Mouse (Mus musculus) CH12F3 (cell line): ENCODE measurements around the gene Dad1.

Experiments
- in situ Hi-C: fragments of 300-500 bp; cut with MboI; formaldehyde crosslinking; loops from 2 replicates; pipeline ENCODE4 v1.14.3; 2020; ENCODE audit warnings: low sequenced_read_pairs

Dad1 gene

DNA sequence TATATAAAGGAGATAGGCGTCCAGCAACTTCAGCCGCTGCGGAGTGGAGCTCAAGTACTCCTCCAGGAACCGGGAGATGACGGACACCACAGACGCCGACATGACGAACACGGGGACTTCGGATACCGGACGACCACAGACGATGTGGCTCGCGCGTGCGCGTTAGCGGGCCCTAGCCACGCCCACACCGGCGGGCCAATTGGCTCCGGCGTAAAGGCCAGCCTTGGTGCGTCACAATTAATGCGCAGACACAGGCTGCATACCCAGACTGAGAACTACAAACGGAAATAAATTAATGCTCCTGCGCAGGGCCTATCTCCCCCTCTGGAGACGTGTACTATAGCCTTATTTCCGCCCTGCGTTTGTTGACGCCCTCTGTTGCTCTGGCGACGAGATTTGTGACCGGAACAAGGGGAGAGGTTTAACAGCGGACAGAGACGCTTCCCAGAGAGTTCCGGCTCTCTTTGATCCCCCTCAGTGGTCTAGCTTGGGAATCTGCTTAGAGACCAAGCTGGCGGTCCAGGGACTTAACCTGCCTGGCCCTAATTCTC lies at the start of gene Dad1, which contains the start of gene Abhd4:
Gene Dad1 (minus strand): TSS at position 364 of the 551 bp plus-strand sequence.
Gene Abhd4 (plus strand): TSS at position 448 of the 551 bp plus-strand sequence.
- in situ Hi-C loops, result no loop called here

DNA sequence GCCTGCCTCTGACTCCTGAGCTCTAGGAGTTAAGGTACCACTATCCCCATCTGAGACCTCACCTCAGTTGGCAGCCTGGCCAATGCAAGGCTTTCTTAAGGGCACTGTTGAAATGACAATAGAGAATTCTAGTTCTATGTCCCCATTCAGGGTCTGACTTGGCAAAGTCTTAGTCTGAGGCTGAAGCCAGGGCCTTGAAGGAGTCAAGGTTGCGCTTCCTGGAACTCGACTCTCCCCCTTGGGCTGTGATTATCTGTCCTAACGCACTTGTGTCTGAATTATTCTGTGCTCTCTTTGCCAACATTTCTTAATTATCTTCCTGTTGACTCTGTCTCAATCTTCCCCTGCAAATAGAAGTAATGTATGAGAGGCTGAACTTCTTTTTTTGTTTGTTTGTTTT lies 46.8 kb upstream of the Dad1 start:
- in situ Hi-C loops, result no loop called here

DNA sequence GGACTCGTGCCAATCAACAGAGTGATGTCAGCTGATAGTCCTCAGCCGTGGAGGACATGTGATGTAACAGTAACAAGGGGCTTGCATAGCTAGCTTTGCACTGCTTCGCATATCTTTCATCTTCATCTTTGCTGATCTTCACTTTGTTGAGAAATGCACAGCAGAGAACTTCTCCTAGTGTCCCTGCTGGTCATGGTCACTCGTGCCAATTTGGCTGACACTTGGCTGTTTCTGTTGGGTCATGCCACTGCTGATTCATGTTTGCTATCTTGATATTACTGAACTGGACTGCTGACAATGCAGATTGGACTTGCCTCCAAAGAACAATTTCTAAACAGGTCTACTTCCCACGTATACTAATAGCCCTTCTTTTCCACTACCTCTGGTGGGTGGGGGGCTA lies 46.2 kb upstream of the Dad1 start:
- in situ Hi-C loops, result no loop called here

DNA sequence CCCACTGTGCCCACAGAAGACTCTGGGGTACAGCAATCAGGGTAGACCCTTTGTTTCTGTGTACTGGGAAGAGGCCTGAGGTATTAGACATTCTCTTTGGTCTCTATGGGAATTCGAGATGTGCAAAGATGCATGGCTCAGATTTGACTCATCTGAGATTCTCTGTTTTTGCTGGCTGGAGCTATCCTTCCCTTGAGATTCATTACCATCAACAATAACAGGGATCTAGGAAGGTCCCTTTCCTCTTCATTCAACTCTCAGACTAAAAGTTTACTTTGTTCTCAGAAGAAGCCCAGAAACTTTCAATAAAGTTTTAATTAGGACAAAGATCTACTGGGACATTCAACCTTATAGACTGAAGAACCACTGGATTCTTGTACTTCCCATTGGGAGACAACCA lies 30.9 kb upstream of the Dad1 start, which contains the start of gene Olfr49:
Gene Olfr49 (minus strand): TSS at position 101 of the 400 bp plus-strand sequence.
- in situ Hi-C loops, result no loop called here

DNA sequence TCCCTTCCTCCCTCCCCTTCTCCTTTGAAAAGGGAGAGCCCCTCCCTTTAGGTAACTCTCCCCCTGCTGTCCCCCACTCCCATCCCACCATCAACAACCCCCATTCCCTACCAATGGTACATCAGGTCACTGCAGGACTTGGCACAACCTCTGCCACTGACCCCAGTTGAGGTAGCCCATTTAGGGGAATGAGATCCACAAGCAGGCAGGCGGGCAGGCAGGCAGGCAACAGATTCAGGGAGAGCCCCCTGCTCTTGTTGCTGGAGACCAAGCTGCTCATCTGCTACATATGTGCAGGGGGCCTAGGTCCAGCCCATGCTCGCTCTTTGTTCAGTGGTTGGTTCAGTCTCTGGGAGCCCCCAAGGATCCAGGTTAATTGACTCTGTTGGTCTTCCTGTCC lies 22.5 kb upstream of the Dad1 start:
- in situ Hi-C loops, result no loop called here

DNA sequence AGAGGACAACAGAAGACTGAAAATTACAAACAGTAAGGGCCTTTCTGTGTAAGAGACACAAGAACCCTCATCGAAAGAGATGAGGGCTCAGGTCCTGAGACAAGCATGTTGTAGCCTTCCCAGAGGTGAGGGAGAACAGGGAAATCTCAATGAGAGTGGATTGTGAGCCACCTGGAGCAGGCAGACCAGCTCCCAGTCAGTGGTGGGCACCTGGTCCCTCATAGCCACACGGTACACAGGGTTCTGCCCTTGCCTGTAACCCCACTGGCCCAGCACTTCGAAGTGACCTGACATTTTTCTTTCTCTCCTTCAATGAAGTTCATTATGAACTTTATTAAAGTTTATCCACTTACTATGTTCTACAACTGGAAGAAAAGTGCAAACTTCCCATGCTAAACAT lies 18.8 kb upstream of the Dad1 start:
- in situ Hi-C loops, result no loop called here

DNA sequence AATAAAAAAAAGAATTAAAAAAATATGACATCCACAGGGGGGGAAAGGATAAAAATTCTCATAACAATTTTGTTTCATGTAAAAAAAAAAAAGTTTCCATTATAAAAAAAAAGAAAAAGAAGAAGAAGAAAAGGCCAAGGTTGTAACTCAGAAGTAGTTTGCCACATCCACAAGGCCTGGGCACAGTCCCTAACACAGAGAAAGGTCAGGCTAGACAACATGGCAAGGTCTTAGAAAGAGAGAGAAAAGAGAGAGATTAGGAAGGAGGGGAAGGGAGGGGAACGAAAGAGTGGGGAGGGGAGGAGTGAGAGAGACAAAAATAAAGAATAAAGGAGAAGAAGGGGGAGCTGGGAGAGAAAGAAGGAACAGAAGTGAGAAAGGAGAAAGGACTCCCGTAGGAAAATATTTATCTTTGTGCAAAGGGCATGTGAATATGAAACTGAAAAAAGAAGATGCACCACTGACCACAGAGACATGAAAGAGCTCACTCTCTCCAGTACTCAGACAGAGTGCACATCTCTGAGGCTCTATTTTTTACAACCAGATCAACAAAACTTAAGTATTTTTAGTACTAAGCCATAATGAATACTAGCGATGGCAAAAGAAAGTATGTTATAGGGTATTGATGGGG lies 18.2 kb upstream of the Dad1 start:
- in situ Hi-C loops, result no loop called here

DNA sequence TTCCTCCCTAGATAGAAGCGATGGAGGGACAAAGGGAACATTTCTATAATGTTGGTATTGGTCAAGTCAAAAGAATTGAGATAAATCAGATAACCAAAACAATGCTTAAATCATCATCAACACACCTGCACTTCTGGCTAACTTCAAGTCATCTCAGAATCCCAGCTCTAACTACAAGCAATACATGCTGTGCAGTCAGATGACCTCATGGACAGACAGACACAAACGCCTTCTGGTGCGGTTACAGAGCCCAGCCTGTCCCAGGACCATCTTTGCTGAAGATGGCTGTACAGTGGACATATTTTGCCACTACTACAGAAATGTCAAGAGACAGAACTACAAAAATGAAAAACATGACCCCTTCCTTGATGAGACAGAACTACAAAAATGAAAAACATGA lies 16.5 kb upstream of the Dad1 start:
- in situ Hi-C loops, result no loop called here

DNA sequence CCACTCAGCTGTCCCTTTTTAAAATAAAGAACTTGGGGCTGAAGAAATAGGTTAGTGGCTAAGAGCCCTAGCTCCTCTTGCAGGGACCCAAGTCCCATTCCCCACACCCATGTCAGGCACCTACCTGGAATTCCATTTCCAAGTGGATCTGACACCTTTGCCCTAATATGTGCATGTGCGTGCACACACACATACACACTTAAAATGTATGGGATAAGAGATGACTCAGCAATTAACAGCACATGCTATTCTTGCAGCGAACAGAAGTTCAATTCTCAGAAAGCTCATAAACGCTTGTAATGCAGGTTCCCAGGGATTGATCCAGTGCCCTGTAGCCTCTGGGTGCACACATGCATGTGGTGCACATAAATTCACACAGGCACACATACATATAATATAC lies 15.7 kb upstream of the Dad1 start:
- in situ Hi-C loops, result loop anchor here (10.0 kb wide), 1 partner anchor 55 kb away; no protein-coding TSS in a partner anchor

DNA sequence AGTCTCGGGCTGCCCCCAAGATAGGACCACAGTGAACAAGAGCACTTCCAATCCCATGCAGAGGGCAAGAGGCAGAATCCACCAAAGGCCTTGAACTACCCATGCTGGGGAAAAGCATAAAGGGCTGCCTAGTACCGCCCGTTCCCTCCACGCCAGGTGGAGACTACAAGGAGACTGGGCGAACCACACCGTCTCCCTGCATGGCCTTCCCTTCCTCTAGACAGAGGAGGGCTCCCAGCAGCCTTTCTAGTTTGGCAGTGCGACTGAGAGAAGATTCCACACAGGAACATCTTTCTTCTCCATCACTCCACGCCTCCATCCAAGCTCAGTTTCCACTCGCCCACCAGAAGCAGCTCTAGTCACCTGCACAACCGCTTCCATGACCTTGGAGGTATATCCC lies 14.1 kb upstream of the Dad1 start:
- in situ Hi-C loops, result loop anchor here (10.0 kb wide), 1 partner anchor 57 kb away; no protein-coding TSS in a partner anchor

DNA sequence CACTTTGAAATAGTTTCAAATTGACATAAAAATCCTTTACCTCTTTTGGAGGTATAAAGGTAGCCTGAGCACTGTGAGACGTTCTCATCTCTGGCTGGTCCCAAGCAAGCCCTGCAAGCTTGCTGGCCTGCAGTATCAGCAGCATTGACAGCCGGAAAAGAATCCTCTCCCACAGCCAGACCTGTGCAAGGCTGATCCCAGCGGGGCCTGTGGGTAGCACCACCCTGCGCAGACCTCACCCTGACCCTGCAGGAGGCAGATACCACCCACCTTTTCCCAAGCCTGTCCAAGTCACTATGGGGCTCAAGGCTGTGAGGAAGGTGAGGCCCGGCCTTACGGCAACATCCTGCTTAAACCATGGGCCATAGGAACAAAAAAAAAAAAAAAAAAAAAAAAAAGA lies 12.0 kb upstream of the Dad1 start:
- in situ Hi-C loops, result loop anchor here (10.0 kb wide), 1 partner anchor 59 kb away; no protein-coding TSS in a partner anchor

DNA sequence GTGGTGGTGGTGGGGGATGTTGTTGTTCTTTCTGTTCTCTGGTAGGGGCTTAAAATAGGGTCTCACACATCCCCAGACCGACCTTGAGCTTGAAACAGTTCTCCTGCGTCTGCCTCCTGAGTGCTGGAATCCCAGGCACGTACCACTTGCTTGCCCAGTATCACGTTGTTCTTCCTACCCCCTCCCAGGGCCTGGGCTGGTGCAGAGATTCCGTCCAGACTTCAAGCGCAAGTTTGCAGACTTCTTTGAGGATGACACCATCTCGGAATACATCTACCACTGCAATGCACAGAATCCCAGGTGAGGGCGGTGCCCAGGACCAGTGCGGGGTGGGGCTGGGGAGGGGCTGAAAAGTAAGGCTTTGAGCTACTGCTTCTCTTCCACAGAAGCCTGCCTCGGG lies 11.2 kb upstream of the Dad1 start:
- in situ Hi-C loops, result loop anchor here (10.0 kb wide), 1 partner anchor 60 kb away; no protein-coding TSS in a partner anchor

DNA sequence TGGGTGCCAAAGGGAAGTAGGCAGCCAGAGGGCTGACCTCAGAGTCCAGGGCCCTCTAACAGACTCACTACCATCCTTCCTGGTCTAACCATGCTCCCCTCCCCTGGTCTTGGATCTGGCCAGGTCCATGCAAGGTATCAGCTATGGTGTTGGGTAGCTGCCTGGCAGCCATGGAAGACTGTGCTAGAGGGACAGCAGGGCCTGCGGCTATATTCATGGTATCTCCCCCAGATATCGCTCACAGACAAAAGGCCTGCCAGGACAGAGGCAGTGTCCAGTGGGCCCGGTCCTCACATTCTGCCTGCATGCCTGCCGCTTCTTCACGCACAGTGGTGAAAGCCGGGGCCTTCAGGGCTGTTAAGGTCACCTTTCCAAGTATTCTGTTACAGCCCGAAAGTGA lies 10.3 kb upstream of the Dad1 start:
- in situ Hi-C loops, result loop anchor here (10.0 kb wide), 1 partner anchor 61 kb away; no protein-coding TSS in a partner anchor

DNA sequence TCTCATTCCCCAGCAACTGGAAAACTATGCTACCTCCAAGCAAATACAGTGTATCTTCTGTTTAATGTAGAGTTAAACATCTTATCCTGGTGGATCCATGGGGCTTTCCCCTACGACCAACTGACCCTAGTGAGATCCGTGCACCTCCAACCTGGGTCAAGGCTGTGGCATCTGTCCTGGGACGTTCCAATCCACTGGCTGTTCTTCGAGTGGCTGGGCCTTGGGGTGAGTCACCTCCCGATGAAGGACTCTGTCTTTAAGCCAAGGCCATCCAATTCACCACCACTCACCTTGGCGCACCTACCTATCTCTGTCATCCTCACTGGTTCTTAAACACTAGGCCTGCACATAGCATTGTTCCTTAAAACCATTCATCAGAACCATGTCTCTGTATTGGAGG lies 9.2 kb upstream of the Dad1 start:
- in situ Hi-C loops, result loop anchor here (10.0 kb wide), 1 partner anchor 62 kb away; no protein-coding TSS in a partner anchor

DNA sequence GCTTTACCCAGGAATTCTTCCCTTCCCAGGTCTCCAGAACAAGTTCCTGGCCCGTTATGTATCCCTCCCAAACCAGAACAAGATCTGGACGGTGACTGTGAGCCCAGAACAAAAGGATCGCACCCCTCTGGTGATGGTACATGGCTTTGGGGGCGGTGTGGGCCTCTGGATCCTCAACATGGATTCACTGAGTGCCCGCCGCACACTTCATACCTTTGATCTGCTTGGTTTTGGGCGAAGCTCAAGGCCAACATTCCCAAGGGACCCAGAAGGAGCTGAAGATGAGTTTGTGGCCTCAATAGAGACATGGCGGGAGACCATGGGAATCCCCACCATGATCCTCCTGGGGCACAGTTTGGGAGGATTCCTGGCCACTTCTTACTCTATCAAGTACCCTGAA lies 8.7 kb upstream of the Dad1 start:
- in situ Hi-C loops, result loop anchor here (10.0 kb wide), 1 partner anchor 62 kb away; no protein-coding TSS in a partner anchor

DNA sequence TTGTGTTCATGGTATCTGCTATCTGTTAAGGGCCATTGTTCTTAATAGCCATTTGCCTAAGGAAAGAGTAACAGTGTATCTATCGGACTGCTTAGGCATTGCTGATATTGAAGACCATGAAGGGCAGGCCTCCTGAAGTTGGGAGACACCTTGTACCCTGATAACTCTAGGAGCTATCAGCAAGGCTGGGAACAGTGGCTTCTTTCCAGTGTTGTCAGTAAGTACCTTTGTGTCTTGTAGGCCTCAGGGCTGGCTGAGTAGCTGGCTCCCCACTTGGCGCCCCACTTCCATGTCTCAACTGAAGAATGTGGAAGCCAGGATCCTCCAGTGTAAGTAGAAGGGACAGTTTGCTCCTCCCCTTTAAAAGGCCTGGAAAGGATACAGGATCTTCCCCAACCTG lies 7.5 kb upstream of the Dad1 start:
- in situ Hi-C loops, result loop anchor here (10.0 kb wide), 1 partner anchor 63 kb away; no protein-coding TSS in a partner anchor

DNA sequence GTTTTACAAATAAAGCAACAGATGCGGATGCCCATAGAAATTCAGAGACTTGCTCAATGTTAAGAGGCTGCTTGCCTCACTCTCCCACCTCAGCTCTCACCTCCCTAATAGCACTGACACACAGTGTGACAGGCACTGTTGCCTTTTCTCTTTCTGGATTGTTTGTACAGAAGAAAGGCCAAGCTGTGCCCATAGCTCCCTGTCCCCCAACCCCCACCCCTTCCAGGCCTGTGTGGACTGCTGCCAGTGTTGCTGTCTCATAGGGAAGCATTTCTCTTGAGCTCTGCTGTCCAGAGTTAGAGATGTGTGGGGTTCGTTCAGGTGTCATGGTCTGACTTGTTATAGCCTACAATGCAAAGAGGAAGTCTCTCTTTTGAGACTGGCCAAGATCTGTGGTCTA lies 6.3 kb upstream of the Dad1 start:
- in situ Hi-C loops, result loop anchor here (10.0 kb wide), 1 partner anchor 65 kb away; no protein-coding TSS in a partner anchor

DNA sequence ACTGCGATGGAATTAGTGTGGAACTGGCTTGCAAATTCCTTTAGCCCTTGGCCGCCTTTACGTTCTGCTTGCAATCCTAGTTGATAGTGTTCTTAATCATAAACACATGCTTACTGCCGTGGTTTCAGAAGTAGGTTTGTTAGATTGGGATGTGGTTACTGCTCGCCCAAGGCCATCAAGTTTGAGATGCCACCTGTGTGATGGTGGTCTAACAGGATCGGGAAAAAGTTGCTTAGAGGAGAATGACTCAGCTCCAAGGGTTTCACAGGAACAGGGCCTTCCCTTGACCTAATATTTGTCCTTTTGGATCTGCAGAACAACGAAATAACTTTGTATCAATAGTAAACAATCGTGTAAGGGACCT lies 5.8 kb upstream of the Dad1 start:
- in situ Hi-C loops, result loop anchor here (10.0 kb wide), 1 partner anchor 65 kb away; no protein-coding TSS in a partner anchor

DNA sequence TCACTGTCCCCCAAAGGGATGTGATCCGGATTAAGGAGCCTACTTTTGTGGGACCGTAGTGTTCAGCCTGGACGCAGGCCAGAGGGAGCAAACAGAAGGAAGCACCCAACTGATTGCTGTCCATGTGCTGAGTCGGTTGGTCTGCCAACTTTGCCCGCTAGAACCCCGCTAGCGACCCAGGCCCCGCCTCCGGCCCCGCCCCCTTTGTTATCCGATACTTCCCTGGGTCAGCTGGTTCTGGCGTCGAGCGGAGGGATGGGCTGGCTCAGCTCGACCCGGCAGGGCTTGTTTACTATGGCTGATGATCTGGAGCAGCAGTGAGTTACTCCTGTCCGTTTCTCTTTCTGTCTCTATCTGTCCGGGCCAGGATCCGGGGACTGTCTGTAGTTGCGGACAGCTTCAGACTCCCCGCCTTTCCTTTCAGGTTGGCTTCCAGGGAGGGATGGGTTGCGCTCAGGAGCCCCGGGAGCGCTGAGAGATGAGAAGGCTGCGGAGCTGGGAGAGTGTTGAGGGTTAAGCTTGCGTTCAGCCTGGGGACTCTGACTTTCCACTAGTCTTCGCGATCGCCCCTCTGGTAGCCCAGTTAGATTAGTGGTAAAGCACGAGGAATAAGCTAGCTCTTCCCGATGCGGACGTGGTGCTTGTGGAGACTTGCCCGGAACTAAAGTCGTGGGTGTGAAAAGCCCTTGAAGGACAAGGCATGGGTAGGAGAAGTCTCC lies 5.3 kb upstream of the Dad1 start:
- in situ Hi-C loops, result no loop called here

DNA sequence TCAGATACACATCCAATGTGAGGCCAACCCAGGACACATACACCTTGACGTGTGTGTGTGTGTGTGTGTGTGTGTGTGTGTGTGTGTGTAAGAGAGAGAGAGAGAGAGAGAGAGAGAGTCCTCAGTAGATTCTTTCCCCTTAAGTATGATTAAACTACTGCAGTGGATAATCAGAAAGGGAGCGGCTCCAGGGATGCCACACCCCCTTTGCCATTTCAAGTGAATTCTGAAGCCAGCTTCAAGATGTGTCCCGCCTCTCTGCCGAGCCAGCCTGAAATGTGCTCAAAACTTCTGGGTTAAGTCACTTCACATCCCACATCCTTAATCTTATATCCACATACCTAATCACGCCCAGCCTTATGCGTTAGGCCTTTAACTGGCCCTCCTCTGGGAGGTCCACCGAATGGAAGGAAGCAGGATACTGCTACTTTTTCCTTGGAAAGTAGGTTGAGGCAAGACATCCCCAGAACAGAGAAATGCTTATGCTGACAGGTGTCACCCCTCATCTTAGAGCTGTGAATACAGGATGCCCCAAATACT lies 4.3 kb upstream of the Dad1 start:
- in situ Hi-C loops, result no loop called here

DNA sequence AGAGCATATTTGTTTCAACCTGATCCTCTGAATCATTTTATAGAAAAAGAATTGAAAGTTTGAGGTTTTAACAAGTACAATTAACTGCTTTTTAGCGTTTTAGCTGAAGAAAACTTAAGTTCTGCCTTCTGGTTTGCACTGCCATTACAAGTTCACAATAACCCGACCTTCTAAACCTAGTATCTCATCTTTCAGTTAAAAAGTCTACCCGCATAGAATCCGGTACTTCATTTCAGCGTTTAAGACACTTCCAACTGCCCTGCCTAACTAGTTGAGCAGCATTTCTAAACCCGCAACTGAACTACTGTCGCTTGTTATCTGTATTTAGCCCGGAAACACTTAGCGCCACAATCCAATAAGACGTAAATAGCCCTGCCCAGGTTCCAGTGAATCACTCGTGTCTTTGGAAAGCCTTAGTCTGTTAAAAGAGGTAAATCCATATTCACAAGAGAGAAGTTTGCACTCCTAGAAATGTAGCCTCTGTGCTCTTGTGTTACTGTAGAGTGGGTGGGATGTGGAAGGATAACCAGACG lies 832 bp upstream of the Dad1 start:
- in situ Hi-C loops, result no loop called here
